Mouse (Mus musculus): ENCODE results near the gene Kidins220.

Gene Kidins220

GRCm38 (mm10) chr12:24974446-24975114 lies at the start of gene Kidins220:
Gene Kidins220, plus strand, starts transcription at chr12:24974925.
- peak; percentile 97 for DNase-seq (ENCODE audit: low spot score in 2 of 2)

GRCm38 (mm10) chr12:24925276-24925675 lies 49.4 kb upstream of the Kidins220 start:
- no peak for DNase-seq (ENCODE audit: low spot score in 2 of 2)

- no peak for DNase-seq (ENCODE audit: low spot score in 2 of 2)
Observed at GRCm38 (mm10) chr12:24925684-24926083, 49.0 kb upstream of the Kidins220 start.

GRCm38 (mm10) chr12:24928051-24928748 lies 46.5 kb upstream of the Kidins220 start:
- peak; percentile 84 to 91 for DNase-seq (ENCODE audit: low spot score in 2 of 2)

GRCm38 (mm10) chr12:24929043-24929442 lies 45.7 kb upstream of the Kidins220 start:
- DNase-seq (ENCODE audit: low spot score in 2 of 2): no peak

- no peak for DNase-seq (ENCODE audit: low spot score in 2 of 2)
Observed at GRCm38 (mm10) chr12:24930760-24931159, 44.0 kb upstream of the Kidins220 start.

- DNase-seq (ENCODE audit: low spot score in 2 of 2): no peak
Observed at GRCm38 (mm10) chr12:24932120-24932519, 42.6 kb upstream of the Kidins220 start.

GRCm38 (mm10) chr12:24933206-24933775 lies 41.4 kb upstream of the Kidins220 start:
- DNase-seq (ENCODE audit: low spot score in 2 of 2): no peak

- no peak for DNase-seq (ENCODE audit: low spot score in 2 of 2)
Observed at GRCm38 (mm10) chr12:24933996-24934395, 40.7 kb upstream of the Kidins220 start.

GRCm38 (mm10) chr12:24936281-24936680 lies 38.4 kb upstream of the Kidins220 start:
- no peak for DNase-seq (ENCODE audit: low spot score in 2 of 2)

GRCm38 (mm10) chr12:24939372-24939771 lies 35.4 kb upstream of the Kidins220 start:
- no peak for DNase-seq (ENCODE audit: low spot score in 2 of 2)

- no peak for DNase-seq (ENCODE audit: low spot score in 2 of 2)
Observed at GRCm38 (mm10) chr12:24942619-24943287, 32.0 kb upstream of the Kidins220 start.

- DNase-seq (ENCODE audit: low spot score in 2 of 2): no peak
Observed at GRCm38 (mm10) chr12:24943427-24943826, 31.3 kb upstream of the Kidins220 start.

- DNase-seq (ENCODE audit: low spot score in 2 of 2): no peak
Observed at GRCm38 (mm10) chr12:24944597-24944996, 30.1 kb upstream of the Kidins220 start.

GRCm38 (mm10) chr12:24947065-24947464 lies 27.7 kb upstream of the Kidins220 start:
- DNase-seq (ENCODE audit: low spot score in 2 of 2): no peak

GRCm38 (mm10) chr12:24948344-24948743 lies 26.4 kb upstream of the Kidins220 start:
- DNase-seq (ENCODE audit: low spot score in 2 of 2): peak; percentile 48 to 50

GRCm38 (mm10) chr12:24950376-24951046 lies 24.2 kb upstream of the Kidins220 start:
- no peak for DNase-seq (ENCODE audit: low spot score in 2 of 2)

- DNase-seq (ENCODE audit: low spot score in 2 of 2): peak; percentile 55 to 74
Observed at GRCm38 (mm10) chr12:24952147-24952546, 22.6 kb upstream of the Kidins220 start.

- DNase-seq (ENCODE audit: low spot score in 2 of 2): no peak
Observed at GRCm38 (mm10) chr12:24955137-24955536, 19.6 kb upstream of the Kidins220 start.

GRCm38 (mm10) chr12:24958526-24958925 lies 16.2 kb upstream of the Kidins220 start:
- DNase-seq (ENCODE audit: low spot score in 2 of 2): no peak

- no peak for DNase-seq (ENCODE audit: low spot score in 2 of 2)
Observed at GRCm38 (mm10) chr12:24961821-24962220, 12.9 kb upstream of the Kidins220 start.
